Mouse (Mus musculus) hindbrain, embryonic 13.5 days (tissue): ENCODE results near the gene Map3k13. TPM values are rescaled to one million over a fixed set of nuclear protein-coding genes. Genes with fewer than 3 reads are reported as not detected.
"Not testable (repeated sequence)": the region's sequence is repeated elsewhere in the genome, so short reads cannot be mapped to it uniquely, and the experiment has no call there.

ENCODE experiments used
- ATAC-seq: fragments of 200-750 bp; cut with Nextera tagmentation; 2 replicates; pipeline ENCODE4 v1.8.0; 2017; ENCODE audit warnings: moderate TSS enrichment; ENCODE audit not compliant: low FRiP score
- H3K27ac ChIP-seq: fragments of 300-500 bp; sonication (generic); 2 replicates; pipeline ENCODE4 v1.5.1; 2015; ENCODE audit warnings: inconsistent platforms, mild to moderate bottlenecking, moderate library complexity
- H3K27me3 ChIP-seq: fragments of 300-500 bp; sonication (generic); 2 replicates; pipeline ENCODE4 v1.6.1; 2015; ENCODE audit warnings: mild to moderate bottlenecking, inconsistent platforms
- H3K36me3 ChIP-seq: fragments of 300-500 bp; sonication (generic); 2 replicates; pipeline ENCODE4 v1.6.1; 2015; ENCODE audit warnings: mild to moderate bottlenecking, inconsistent platforms
- H3K4me1 ChIP-seq: fragments of 300-500 bp; sonication (generic); replicated peaks from 2 replicates; pipeline ENCODE4 v1.6.1; 2015; ENCODE audit warnings: inconsistent platforms
- H3K4me2 ChIP-seq: fragments of 300-500 bp; sonication (generic); 2 replicates; pipeline ENCODE4 v1.6.1; 2015; ENCODE audit warnings: inconsistent platforms, mild to moderate bottlenecking, moderate library complexity
- H3K4me3 ChIP-seq: fragments of 300-500 bp; sonication (generic); 2 replicates; pipeline ENCODE4 v1.5.1; 2015; ENCODE audit warnings: mild to moderate bottlenecking, inconsistent platforms
- H3K9ac ChIP-seq: fragments of 300-500 bp; sonication (generic); 2 replicates; pipeline ENCODE4 v1.6.1; 2015; ENCODE audit warnings: mild to moderate bottlenecking, inconsistent platforms
- H3K9me3 ChIP-seq: fragments of 300-500 bp; sonication (generic); 2 replicates; pipeline ENCODE4 v1.6.1; 2016; ENCODE audit warnings: inconsistent platforms
- WGBS: fragments of 180-500 bp; shearing (Covaris S2); methylation state at CpG from one replicate; pipeline ENCODE4 v1.1.7; 2015; 5-methylcytosine and 5-hydroxymethylcytosine counted together
- polyA plus RNA-seq: library from polyadenylated mRNA; unstranded; fragments of >200 nt; fragmentation: Nextera tagmentation; extraction: Ambion mirVana; gene quantifications from 2 replicates; pipeline ENCODE4 v1.2.1, GENCODE M21; 2015

The Map3k13 gene
- polyA plus RNA-seq, 1 experiment from 2014 or later, result 8.2 TPM

DNA sequence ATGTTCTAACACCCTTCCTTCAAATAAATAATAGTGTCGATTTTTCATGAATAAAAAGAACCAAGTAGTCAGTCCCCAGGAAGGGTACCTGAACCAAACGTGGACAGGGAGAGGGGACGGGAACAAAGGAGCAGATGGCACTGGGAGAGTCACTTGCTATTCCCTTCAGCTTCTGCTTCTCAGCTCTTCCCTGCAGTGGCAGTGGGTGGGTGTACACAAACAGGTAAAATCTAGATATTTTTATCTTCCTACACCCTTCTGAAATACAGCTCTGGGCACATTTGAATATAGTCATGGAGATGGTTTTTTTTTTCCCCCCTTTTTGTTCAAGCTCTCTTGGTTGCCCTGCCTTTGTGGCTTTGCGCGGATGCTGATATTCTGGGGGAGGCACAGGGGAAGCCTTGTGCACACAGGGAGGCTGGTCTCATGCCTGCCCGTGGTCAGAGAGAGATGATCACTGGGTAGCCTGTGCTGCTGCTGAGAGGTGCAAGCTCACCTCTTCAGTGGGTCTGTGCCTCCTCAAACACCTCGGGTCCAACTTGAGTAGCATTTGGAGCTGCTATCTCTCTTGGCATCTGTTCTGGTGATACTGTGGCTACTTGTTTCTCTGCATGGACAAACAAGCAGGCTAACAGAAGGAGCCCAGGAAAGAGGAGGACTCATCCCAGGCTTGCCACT lies 87.6 kb downstream of the Map3k13 start:
- no peaks in the 10 kb centered on the region for H3K27me3 ChIP-seq
- no peaks in the 10 kb centered on the region for H3K9me3 ChIP-seq
- peak overlapping the region; percentile 80 for H3K27ac ChIP-seq
- ATAC-seq, result peak; percentile 49; the same call in 1 of the 2 replicates
- 56% methylated on average over 7 of the region's 7 CpGs for WGBS
- 0 out of 2 replicates have a peak overlapping the region, but pooled peaks have one; percentile 3 for H3K4me2 ChIP-seq
- no peaks in the 10 kb centered on the region for H3K36me3 ChIP-seq
- H3K4me1 ChIP-seq, result peaks cover 38% of the 10 kb centered on the region
- H3K9ac ChIP-seq, result no peak overlapping the region
- no peak overlapping the region for H3K4me3 ChIP-seq

GRCm38 (mm10) chr16:21887601-21888000 lies 93.5 kb downstream of the Map3k13 start:
- WGBS, result 93% methylated on average over 2 of the region's 2 CpGs
- no peak overlapping the region for H3K27ac ChIP-seq
- ATAC-seq, result no peak
- H3K4me3 ChIP-seq, result no peak overlapping the region
- H3K36me3 ChIP-seq, result peaks cover 9% of the 10 kb centered on the region
- peaks cover 6% of the 10 kb centered on the region; the same call in 1 of the 2 replicates for H3K4me1 ChIP-seq
- H3K9me3 ChIP-seq, result no peaks in the 10 kb centered on the region; the same call in 1 of the 2 replicates
- H3K4me2 ChIP-seq, result no peak overlapping the region
- no peak overlapping the region for H3K9ac ChIP-seq
- H3K27me3 ChIP-seq, result no peaks in the 10 kb centered on the region

DNA sequence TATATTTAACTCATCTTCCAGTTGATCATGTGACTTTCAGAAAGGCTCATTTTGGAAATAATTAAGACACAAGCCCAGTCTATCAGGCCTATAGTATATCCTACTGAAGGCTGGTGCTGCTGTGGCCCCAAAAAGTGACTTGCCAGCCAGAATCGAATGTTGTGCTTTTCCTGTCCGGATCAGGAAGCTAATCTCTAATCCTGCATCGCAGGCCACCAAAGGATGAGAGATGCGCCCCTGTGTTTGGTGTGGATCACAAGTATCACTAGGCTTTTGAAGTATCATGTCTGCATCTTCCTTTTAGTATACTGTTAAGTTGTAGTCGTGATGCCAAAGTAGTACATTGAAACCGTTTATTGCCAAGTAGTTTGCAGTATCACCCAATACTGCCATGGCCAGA lies 99.7 kb downstream of the Map3k13 start:
- Histone ChIP-seq H3K9me3 (no peaks in the 10 kb centered on the region; the same call in 1 of the 2 replicates), H3K36me3 (peaks cover 22% of the 10 kb centered on the region), H3K27me3 (no peaks in the 10 kb centered on the region), H3K4me2 (no peak overlapping the region), H3K27ac (no peak overlapping the region), H3K9ac (no peak overlapping the region), H3K4me3 (no peak overlapping the region), H3K4me1 (peaks cover 7% of the 10 kb centered on the region; the same call in 1 of the 2 replicates)
- no peak for ATAC-seq
- 96% methylated on average over 6 of the region's 6 CpGs for WGBS

DNA sequence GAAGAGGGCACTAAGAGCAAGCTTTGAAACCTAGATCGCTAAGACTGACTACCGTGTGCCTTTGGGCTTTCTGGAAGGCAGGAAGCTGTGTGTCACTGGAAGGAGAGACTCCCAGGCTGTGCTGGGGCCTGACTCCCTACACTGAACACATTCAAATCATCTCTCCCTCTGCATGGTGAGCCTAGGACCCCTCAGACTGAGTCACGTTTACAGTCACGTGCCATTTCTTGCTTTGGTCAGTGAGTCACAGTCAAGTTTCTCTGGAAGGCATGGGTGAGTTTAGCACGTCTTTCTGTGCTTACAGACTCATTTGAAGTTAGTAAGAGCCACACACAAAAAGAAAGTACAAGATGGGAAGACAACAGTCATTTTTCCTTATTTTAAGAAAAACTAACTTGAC lies 107.1 kb downstream of the Map3k13 start:
- ATAC-seq, result no peak
- peaks cover 40% of the 10 kb centered on the region for H3K36me3 ChIP-seq
- no peak overlapping the region for H3K27ac ChIP-seq
- no peaks in the 10 kb centered on the region for H3K9me3 ChIP-seq
- H3K27me3 ChIP-seq, result no peaks in the 10 kb centered on the region
- no peak overlapping the region for H3K4me3 ChIP-seq
- WGBS, result 84% methylated on average over 5 of the region's 5 CpGs
- no peak overlapping the region for H3K4me2 ChIP-seq
- no peak overlapping the region for H3K9ac ChIP-seq
- no peaks in the 10 kb centered on the region for H3K4me1 ChIP-seq

DNA sequence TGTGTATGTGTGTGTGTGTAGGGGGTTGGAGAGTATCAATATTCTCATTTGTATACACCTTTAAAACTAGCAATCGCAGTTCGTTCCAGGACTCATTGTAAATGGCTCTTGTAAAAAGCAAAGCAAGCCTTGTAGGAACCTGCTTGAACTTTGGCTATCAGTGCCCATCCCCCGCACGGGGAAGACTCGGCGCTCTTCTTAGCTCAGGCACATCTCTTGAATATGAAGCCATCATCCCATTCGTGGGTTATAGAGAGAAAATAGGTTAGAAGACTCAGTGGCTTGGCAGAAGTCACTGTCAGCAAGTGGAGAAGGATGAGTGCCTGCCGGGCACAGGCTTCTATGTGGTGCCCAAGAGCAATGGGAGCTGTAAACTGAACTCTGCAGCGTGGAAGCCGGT lies 110.5 kb downstream of the Map3k13 start:
- ATAC-seq, result no peak

DNA sequence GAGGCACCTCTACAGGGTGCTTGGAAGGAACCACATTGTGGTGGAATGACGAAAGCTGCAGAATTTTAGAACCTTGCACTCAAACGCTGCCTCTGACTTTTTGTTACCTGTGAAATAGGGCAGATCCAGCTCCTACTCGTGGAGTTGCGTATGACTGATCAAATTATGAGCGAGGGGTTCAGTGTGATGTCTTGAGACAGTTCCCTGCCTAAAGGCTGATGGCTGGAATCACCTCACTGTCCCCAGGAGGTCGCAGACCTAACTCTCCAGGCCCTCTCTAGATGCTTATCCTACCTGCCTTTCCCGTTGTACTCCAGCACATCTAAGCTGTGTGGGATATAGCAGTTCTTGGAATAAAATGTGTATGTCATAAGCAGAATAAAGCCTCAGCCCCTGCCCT lies 111.8 kb downstream of the Map3k13 start:
- H3K4me2 ChIP-seq, result no peak overlapping the region
- H3K27me3 ChIP-seq, result no peaks in the 10 kb centered on the region
- no peak overlapping the region for H3K27ac ChIP-seq
- 91% methylated on average over 7 of the region's 7 CpGs for WGBS
- H3K9ac ChIP-seq, result no peak overlapping the region
- H3K4me3 ChIP-seq, result no peak overlapping the region
- no peak for ATAC-seq
- no peaks in the 10 kb centered on the region for H3K9me3 ChIP-seq
- peaks cover 68% of the 10 kb centered on the region for H3K36me3 ChIP-seq
- H3K4me1 ChIP-seq, result no peaks in the 10 kb centered on the region

More for the DNA sequence above, 110.5 kb downstream of the Map3k13 start:
- no peak overlapping the region for H3K4me3 ChIP-seq
- H3K4me2 ChIP-seq, result no peak overlapping the region
- no peaks in the 10 kb centered on the region for H3K27me3 ChIP-seq
- peaks cover 57% of the 10 kb centered on the region for H3K36me3 ChIP-seq
- no peak overlapping the region for H3K9ac ChIP-seq
- no peaks in the 10 kb centered on the region for H3K9me3 ChIP-seq
- no peak overlapping the region for H3K27ac ChIP-seq
- no peaks in the 10 kb centered on the region for H3K4me1 ChIP-seq
- 89% methylated on average over 10 of the region's 10 CpGs for WGBS

GRCm38 (mm10) chr16:21906902-21907301 lies 112.8 kb downstream of the Map3k13 start:
- H3K27me3 ChIP-seq, result no peaks in the 10 kb centered on the region
- no peaks in the 10 kb centered on the region for H3K9me3 ChIP-seq
- 92% methylated on average over 6 of the region's 6 CpGs for WGBS
- no peak overlapping the region for H3K9ac ChIP-seq
- peaks cover 76% of the 10 kb centered on the region for H3K36me3 ChIP-seq
- ATAC-seq, result 0 out of 2 replicates have a peak, but pooled peaks have one; percentile 21
- no peak overlapping the region for H3K4me2 ChIP-seq
- H3K27ac ChIP-seq, result no peak overlapping the region
- no peak overlapping the region for H3K4me3 ChIP-seq
- H3K4me1 ChIP-seq, result no peaks in the 10 kb centered on the region

DNA sequence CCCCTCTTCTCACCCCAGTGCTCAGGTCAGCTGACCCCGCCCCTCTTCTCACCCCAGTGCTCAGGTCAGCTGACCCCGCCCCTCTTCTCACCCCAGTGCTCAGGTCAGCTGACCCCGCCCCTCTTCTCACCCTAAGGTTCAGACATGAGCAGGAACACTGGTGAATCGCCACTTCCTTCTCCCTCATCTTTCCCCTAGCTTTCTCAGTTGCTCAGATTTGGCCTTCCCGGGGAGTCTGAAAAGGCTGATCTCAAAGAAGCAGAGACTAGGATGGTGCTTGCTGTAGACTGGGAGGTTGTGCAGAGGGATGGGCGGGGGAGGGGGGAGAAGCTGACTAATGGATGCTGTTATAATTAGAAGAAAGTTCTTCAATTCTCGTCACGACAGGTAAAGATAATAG lies 114.8 kb downstream of the Map3k13 start:
- H3K9ac ChIP-seq, H3K4me3 ChIP-seq, H3K4me2 ChIP-seq, ATAC-seq, H3K27me3 ChIP-seq, H3K9me3 ChIP-seq, H3K4me1 ChIP-seq, H3K27ac ChIP-seq: not testable (repeated sequence)
- 31% methylated on average over 7 of the region's 8 CpGs for WGBS
- H3K36me3 ChIP-seq, result peaks cover 90% of the 10 kb centered on the region

DNA sequence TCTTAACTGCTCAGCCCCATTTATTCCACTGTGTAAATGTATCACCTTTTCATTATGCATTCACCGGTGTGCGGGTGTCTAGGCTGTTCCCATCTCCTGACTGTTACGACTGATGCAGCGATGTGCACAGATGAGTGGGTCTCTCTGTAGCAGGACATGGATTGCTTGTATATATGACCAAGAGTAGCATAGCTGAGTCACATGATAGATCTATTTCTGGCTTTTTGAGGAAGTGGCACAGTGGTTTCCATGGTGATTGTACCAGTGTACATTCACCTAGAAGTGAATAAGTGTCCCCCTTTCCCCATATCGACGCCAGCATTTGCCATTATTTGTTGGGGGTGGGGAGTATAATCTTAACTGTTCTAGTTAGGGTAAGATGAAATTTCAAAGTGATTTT lies 119.2 kb downstream of the Map3k13 start:
- no peaks in the 10 kb centered on the region for H3K9me3 ChIP-seq
- no peak for ATAC-seq

DNA sequence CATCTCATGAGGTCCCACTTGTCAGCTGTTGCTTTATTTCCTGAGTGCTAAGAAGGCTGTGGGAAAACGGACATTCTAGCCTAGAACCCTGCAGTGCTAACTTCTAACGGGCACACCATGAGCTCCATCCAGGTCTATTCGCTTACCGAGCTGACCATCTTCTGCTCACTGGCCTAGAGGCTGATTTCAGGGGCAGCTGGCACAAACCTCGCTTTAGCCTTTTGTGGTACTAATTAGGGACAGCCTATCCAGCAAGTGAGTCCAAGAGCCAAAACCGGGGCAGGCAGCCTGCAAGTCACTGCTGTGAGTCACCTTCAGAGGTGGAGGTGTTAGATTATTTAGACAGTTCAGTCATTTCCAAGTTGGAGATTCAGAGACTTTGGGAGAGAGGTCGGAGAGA lies 122.5 kb downstream of the Map3k13 start:
- no peaks in the 10 kb centered on the region for H3K27me3 ChIP-seq
- H3K4me3 ChIP-seq, result no peak overlapping the region
- H3K4me1 ChIP-seq, result no peaks in the 10 kb centered on the region
- peaks cover 87% of the 10 kb centered on the region for H3K36me3 ChIP-seq
- ATAC-seq, result no peak
- H3K9me3 ChIP-seq, result no peaks in the 10 kb centered on the region
- no peak overlapping the region for H3K27ac ChIP-seq
- 76% methylated on average over 7 of the region's 7 CpGs for WGBS
- no peak overlapping the region for H3K9ac ChIP-seq
- no peak overlapping the region for H3K4me2 ChIP-seq

More for the DNA sequence above, 119.2 kb downstream of the Map3k13 start:
- H3K27me3 ChIP-seq, result no peaks in the 10 kb centered on the region
- H3K4me1 ChIP-seq, result no peaks in the 10 kb centered on the region
- H3K27ac ChIP-seq, result no peak overlapping the region
- H3K4me3 ChIP-seq, result no peak overlapping the region
- H3K36me3 ChIP-seq, result peaks cover 90% of the 10 kb centered on the region
- 94% methylated on average over 6 of the region's 6 CpGs for WGBS
- no peak overlapping the region for H3K4me2 ChIP-seq
- H3K9ac ChIP-seq, result no peak overlapping the region

GRCm38 (mm10) chr16:21928471-21928870 lies 134.3 kb downstream of the Map3k13 start:
- H3K4me3 ChIP-seq, result no peak overlapping the region
- no peak overlapping the region for H3K4me2 ChIP-seq
- no peak for ATAC-seq
- H3K9ac ChIP-seq, result no peak overlapping the region
- peaks cover 87% of the 10 kb centered on the region for H3K36me3 ChIP-seq
- no peaks in the 10 kb centered on the region for H3K4me1 ChIP-seq
- H3K9me3 ChIP-seq, result no peaks in the 10 kb centered on the region
- no peaks in the 10 kb centered on the region for H3K27me3 ChIP-seq
- H3K27ac ChIP-seq, result no peak overlapping the region
- 87% methylated on average over 13 of the region's 13 CpGs for WGBS

- Histone ChIP-seq H3K36me3 (no peaks in the 10 kb centered on the region), H3K27me3 (no peaks in the 10 kb centered on the region; the same call in 1 of the 2 replicates), H3K4me2 (peak within 1 kb of the TSS; percentile 72), H3K4me1 (peaks cover 19% of the 10 kb centered on the region), H3K9me3 (no peaks in the 10 kb centered on the region), H3K9ac (peak within 1 kb of the TSS; percentile 78), H3K27ac (peak within 1 kb of the TSS; percentile 70), H3K4me3 (peak within 1 kb of the TSS; percentile 62)
- 1% methylated on average over 56 of the region's 63 CpGs for WGBS
- ATAC-seq, result peak; percentile 97
Observed at GRCm38 (mm10) chr16:21946761-21947715, 152.9 kb downstream of the Map3k13 start, which contains the start of gene Tmem41a. Gene Tmem41a (minus strand): TSS chr16:21947552.
